Mouse (Mus musculus): ENCODE measurements around the gene Borcs8. TPM values are rescaled to one million over a fixed set of nuclear protein-coding genes. Genes with fewer than 3 reads are reported as not detected.

Gene Borcs8
- polyA plus RNA-seq, 1 experiment, result 2.9 TPM

GRCm38 (mm10) chr8:70130066-70130465 is 9.2 kb upstream of the Borcs8 start:
- Histone ChIP-seq H3K4me1 (ENCODE audit: control insufficient read depth) (peaks cover 39% of the 10 kb centered on the region), H3K36me3 (ENCODE audit: control insufficient read depth) (peaks cover 28% of the 10 kb centered on the region), H3K27me3 (ENCODE audit: control insufficient read depth) (peaks cover 5% of the 10 kb centered on the region), H3K4me3 (replicated peaks) (no peak overlapping the region), H3K9me3 (ENCODE audit: control insufficient read depth, low read length) (no peaks in the 10 kb centered on the region)
- no peak for TF ChIP-seq GATA1 (IDR thresholded peaks at IDR 0.05; ENCODE audit: low read length)
- no peak for TF ChIP-seq TAL1 (IDR thresholded peaks at IDR 0.05; ENCODE audit: low read length)

- H3K4me3 ChIP-seq (replicated peaks), result peak within 1 kb of the TSS; percentile 81
- peaks cover 41% of the 10 kb centered on the region for H3K36me3 ChIP-seq (ENCODE audit: control insufficient read depth)
- peaks cover 46% of the 10 kb centered on the region for H3K4me1 ChIP-seq (ENCODE audit: control insufficient read depth)
- TF ChIP-seq GATA1 (IDR thresholded peaks at IDR 0.05; ENCODE audit: low read length), result no peak
- TF ChIP-seq TAL1 (IDR thresholded peaks at IDR 0.05; ENCODE audit: low read length), result no peak
- no peaks in the 10 kb centered on the region for H3K27me3 ChIP-seq (ENCODE audit: control insufficient read depth)
- no peaks in the 10 kb centered on the region for H3K9me3 ChIP-seq (ENCODE audit: control insufficient read depth, low read length)
These were observed 8.0 kb upstream of the Borcs8 start, which contains the start of gene Nr2c2ap for GRCm38 (mm10) chr8:70131166-70131883. Gene Nr2c2ap, plus strand, starts transcription at chr8:70131333.

- peaks cover 61% of the 10 kb centered on the region for H3K4me1 ChIP-seq (ENCODE audit: control insufficient read depth)
- H3K27me3 ChIP-seq (ENCODE audit: control insufficient read depth), result no peaks in the 10 kb centered on the region
- no peaks in the 10 kb centered on the region for H3K9me3 ChIP-seq (ENCODE audit: control insufficient read depth, low read length)
- TF ChIP-seq TAL1 (IDR thresholded peaks at IDR 0.05; ENCODE audit: low read length) (no peak), GATA1 (IDR thresholded peaks at IDR 0.05; ENCODE audit: low read length) (no peak)
- H3K4me3 ChIP-seq (replicated peaks), result no peak overlapping the region
- peaks cover 48% of the 10 kb centered on the region for H3K36me3 ChIP-seq (ENCODE audit: control insufficient read depth)
These were observed 5.2 kb upstream of the Borcs8 start for GRCm38 (mm10) chr8:70134086-70134485.

GRCm38 (mm10) chr8:70134931-70135330 is 4.4 kb upstream of the Borcs8 start:
- TF ChIP-seq TAL1 (IDR thresholded peaks at IDR 0.05; ENCODE audit: low read length), result no peak
- TF ChIP-seq GATA1 (IDR thresholded peaks at IDR 0.05; ENCODE audit: low read length), result no peak
- Histone ChIP-seq H3K9me3 (ENCODE audit: control insufficient read depth, low read length) (no peaks in the 10 kb centered on the region), H3K36me3 (ENCODE audit: control insufficient read depth) (peaks cover 48% of the 10 kb centered on the region), H3K4me1 (ENCODE audit: control insufficient read depth) (peaks cover 65% of the 10 kb centered on the region), H3K27me3 (ENCODE audit: control insufficient read depth) (no peaks in the 10 kb centered on the region), H3K4me3 (replicated peaks) (no peak overlapping the region)

GRCm38 (mm10) chr8:70136591-70136990 is 2.7 kb upstream of the Borcs8 start:
- H3K4me3 ChIP-seq (replicated peaks), result no peak overlapping the region
- no peaks in the 10 kb centered on the region for H3K9me3 ChIP-seq (ENCODE audit: control insufficient read depth, low read length)
- no peaks in the 10 kb centered on the region for H3K27me3 ChIP-seq (ENCODE audit: control insufficient read depth)
- TF ChIP-seq GATA1 (IDR thresholded peaks at IDR 0.05; ENCODE audit: low read length) (no peak), TAL1 (IDR thresholded peaks at IDR 0.05; ENCODE audit: low read length) (no peak)
- H3K36me3 ChIP-seq (ENCODE audit: control insufficient read depth), result peaks cover 51% of the 10 kb centered on the region
- peaks cover 67% of the 10 kb centered on the region for H3K4me1 ChIP-seq (ENCODE audit: control insufficient read depth)

- Histone ChIP-seq H3K4me1 (ENCODE audit: control insufficient read depth) (peaks cover 58% of the 10 kb centered on the region), H3K9me3 (ENCODE audit: control insufficient read depth, low read length) (no peaks in the 10 kb centered on the region), H3K4me3 (replicated peaks) (peak overlapping the region; percentile 77), H3K27me3 (ENCODE audit: control insufficient read depth) (no peaks in the 10 kb centered on the region), H3K36me3 (ENCODE audit: control insufficient read depth) (peaks cover 56% of the 10 kb centered on the region)
- TF ChIP-seq TAL1 (IDR thresholded peaks at IDR 0.05; ENCODE audit: low read length) (no peak), GATA1 (IDR thresholded peaks at IDR 0.05; ENCODE audit: low read length) (no peak)
These were observed 1.4 kb upstream of the Borcs8 start for GRCm38 (mm10) chr8:70137890-70138289.

GRCm38 (mm10) chr8:70139981-70140380 is 682 bp downstream of the Borcs8 start:
- H3K4me1 ChIP-seq (ENCODE audit: control insufficient read depth), result peaks cover 40% of the 10 kb centered on the region
- TF ChIP-seq TAL1 (IDR thresholded peaks at IDR 0.05; ENCODE audit: low read length) (no peak), GATA1 (IDR thresholded peaks at IDR 0.05; ENCODE audit: low read length) (no peak)
- peaks cover 51% of the 10 kb centered on the region for H3K36me3 ChIP-seq (ENCODE audit: control insufficient read depth)
- H3K4me3 ChIP-seq (replicated peaks), result peak overlapping the region; percentile 77
- H3K27me3 ChIP-seq (ENCODE audit: control insufficient read depth), result no peaks in the 10 kb centered on the region
- H3K9me3 ChIP-seq (ENCODE audit: control insufficient read depth, low read length), result no peaks in the 10 kb centered on the region

- H3K4me1 ChIP-seq (ENCODE audit: control insufficient read depth), result peaks cover 12% of the 10 kb centered on the region
- H3K36me3 ChIP-seq (ENCODE audit: control insufficient read depth), result peaks cover 40% of the 10 kb centered on the region
- H3K9me3 ChIP-seq (ENCODE audit: control insufficient read depth, low read length), result no peaks in the 10 kb centered on the region
- H3K27me3 ChIP-seq (ENCODE audit: control insufficient read depth), result peaks cover under 1% of the 10 kb centered on the region
- TF ChIP-seq GATA1 (IDR thresholded peaks at IDR 0.05; ENCODE audit: low read length) (no peak), TAL1 (IDR thresholded peaks at IDR 0.05; ENCODE audit: low read length) (no peak)
- no peak overlapping the region for H3K4me3 ChIP-seq (replicated peaks)
These were observed 8.6 kb downstream of the Borcs8 start for GRCm38 (mm10) chr8:70147678-70148607.

GRCm38 (mm10) chr8:70150158-70150557 is 10.9 kb downstream of the Borcs8 start:
- peaks cover 14% of the 10 kb centered on the region for H3K27me3 ChIP-seq (ENCODE audit: control insufficient read depth)
- H3K4me3 ChIP-seq (replicated peaks), result no peak overlapping the region
- no peaks in the 10 kb centered on the region for H3K9me3 ChIP-seq (ENCODE audit: control insufficient read depth, low read length)
- peaks cover 14% of the 10 kb centered on the region for H3K4me1 ChIP-seq (ENCODE audit: control insufficient read depth)
- TF ChIP-seq GATA1 (IDR thresholded peaks at IDR 0.05; ENCODE audit: low read length) (no peak), TAL1 (IDR thresholded peaks at IDR 0.05; ENCODE audit: low read length) (no peak)
- H3K36me3 ChIP-seq (ENCODE audit: control insufficient read depth), result peaks cover 23% of the 10 kb centered on the region
